Mouse (Mus musculus) limb, embryonic 12.5 days (tissue): ENCODE results near the gene Eftud2. TPM values are rescaled to one million over a fixed set of nuclear protein-coding genes. Genes with fewer than 3 reads are reported as not detected.
A peak's percentile ranks its signal among the peaks of the same experiment; 100 is the strongest.

ENCODE experiments used
- ATAC-seq: fragments of 200-750 bp; cut with Nextera tagmentation; 2 replicates; pipeline ENCODE4 v1.8.0; 2017; ENCODE audit warnings: low read depth, moderate TSS enrichment; ENCODE audit not compliant: insufficient number of reproducible peaks, insufficient read depth, low FRiP score, low TSS enrichment
- H3K27ac ChIP-seq: fragments of 300-500 bp; sonication (generic); 2 replicates; pipeline ENCODE4 v1.5.1; 2016; ENCODE audit warnings: mild to moderate bottlenecking, moderate library complexity
- H3K27me3 ChIP-seq: fragments of 300-500 bp; sonication (generic); 2 replicates; pipeline ENCODE4 v1.6.1; 2016; ENCODE audit warnings: mild to moderate bottlenecking, moderate library complexity
- H3K36me3 ChIP-seq: fragments of 300-500 bp; sonication (generic); 2 replicates; pipeline ENCODE4 v1.6.1; 2016; ENCODE audit warnings: mild to moderate bottlenecking, moderate library complexity
- H3K4me1 ChIP-seq: fragments of 300-500 bp; sonication (generic); replicated peaks from 2 replicates; pipeline ENCODE4 v1.6.1; 2016
- H3K4me2 ChIP-seq: fragments of 300-500 bp; sonication (generic); 2 replicates; pipeline ENCODE4 v1.6.1; 2016; ENCODE audit warnings: mild to moderate bottlenecking, moderate library complexity
- H3K4me3 ChIP-seq: fragments of 300-500 bp; sonication (generic); replicated peaks from 2 replicates; pipeline ENCODE4 v1.5.1; 2016; ENCODE audit warnings: mild to moderate bottlenecking
- H3K9ac ChIP-seq: fragments of 300-500 bp; sonication (generic); replicated peaks from 2 replicates; pipeline ENCODE4 v1.6.1; 2016; ENCODE audit warnings: mild to moderate bottlenecking, moderate library complexity
- H3K9me3 ChIP-seq: fragments of 300-500 bp; sonication (generic); 2 replicates; pipeline ENCODE4 v1.6.1; 2016; ENCODE audit warnings: mild to moderate bottlenecking, moderate library complexity
- WGBS: fragments of 180-500 bp; shearing (Covaris S2); methylation state at CpG from one replicate; pipeline ENCODE4 v1.1.7; 2016; 5-methylcytosine and 5-hydroxymethylcytosine counted together
- polyA plus RNA-seq: library from polyadenylated mRNA; unstranded; fragments of >200 nt; fragmentation: Nextera tagmentation; extraction: Ambion mirVana; gene quantifications from 2 replicates; pipeline ENCODE4 v1.2.1, GENCODE M21; 2016

Eftud2 gene
- polyA plus RNA-seq, 1 experiment from 2014 or later = 269 TPM

DNA sequence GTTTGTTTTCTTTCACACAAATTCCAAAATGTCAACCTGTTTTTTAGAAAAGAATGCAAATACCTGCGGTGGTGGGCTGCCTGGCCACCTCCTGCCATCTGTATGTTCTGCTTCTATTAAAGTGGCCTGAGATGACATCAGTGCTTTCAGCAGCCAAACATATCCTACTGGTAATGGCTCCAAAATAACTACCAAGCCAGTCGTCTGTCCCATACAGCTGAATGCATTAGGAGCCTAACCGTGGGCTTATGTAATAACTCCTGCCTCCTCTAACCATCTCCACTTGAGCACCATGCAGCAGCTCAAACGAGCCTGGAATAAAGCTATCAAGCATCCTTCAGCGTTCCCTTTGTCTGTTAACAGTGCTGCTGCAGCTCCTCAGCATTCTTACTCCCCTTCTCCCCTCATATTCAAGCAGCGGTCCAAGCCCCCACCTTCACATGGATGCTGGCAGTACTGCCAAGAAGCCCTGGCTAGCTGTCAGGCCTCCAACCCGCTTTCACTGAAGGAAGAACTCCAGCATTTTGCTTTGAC, 5.9 kb downstream of the Eftud2 start:
- no peaks in the 10 kb centered on the region for H3K27me3 ChIP-seq
- peaks cover 71% of the 10 kb centered on the region for H3K36me3 ChIP-seq

DNA sequence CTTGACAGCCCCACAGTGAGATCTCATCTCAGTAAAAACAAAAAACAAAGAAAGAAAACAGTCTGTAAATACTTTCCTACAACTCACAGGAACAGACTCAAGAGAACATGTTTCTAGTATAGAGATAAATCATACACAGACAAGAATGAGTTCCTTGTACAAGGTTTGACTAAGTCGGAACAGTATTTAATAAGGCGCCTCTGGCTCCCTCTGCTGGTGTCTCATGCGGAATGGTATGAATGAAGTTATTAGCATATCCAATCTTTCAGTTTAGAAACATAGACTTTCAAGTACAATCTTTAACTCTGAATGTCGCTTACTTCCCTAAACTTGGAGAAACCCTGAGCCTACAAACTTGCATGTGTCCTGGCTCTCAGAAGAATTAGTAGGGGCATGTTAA, 16.5 kb downstream of the Eftud2 start:
- ATAC-seq = no peak
- WGBS = 53% methylated on average over 4 of the region's 4 CpGs
- no peaks in the 10 kb centered on the region for H3K27me3 ChIP-seq

More for the DNA sequence above, 5.9 kb downstream of the Eftud2 start:
- Histone ChIP-seq H3K4me1 (peaks cover 10% of the 10 kb centered on the region), H3K4me3 (no peak overlapping the region), H3K9me3 (no peaks in the 10 kb centered on the region), H3K27ac (no peak overlapping the region), H3K9ac (no peak overlapping the region), H3K4me2 (no peak overlapping the region)
- no peak for ATAC-seq
- WGBS = 89% methylated on average over 7 of the region's 7 CpGs

DNA sequence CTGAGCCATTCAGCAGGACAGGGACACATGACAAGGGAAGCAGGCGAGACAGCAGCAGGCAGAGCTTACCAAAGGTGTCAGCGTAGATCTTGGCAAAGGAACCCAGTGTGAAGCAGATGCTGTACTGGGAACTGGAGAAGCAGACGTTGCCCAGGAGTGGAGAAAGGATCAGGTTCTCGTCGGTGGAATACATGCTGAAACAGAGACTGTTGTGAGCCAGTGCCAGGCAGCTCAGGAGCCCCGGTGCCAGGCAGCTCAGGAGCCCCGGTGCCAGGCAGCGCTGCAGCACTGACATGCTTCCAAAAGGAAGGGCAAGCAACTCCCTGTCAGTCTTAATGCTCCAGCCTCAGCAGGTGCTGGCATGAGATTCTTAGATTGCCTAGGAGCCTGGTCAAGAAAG, 20.9 kb downstream of the Eftud2 start:
- Histone ChIP-seq H3K9ac (no peak overlapping the region), H3K4me2 (no peak overlapping the region), H3K27me3 (no peaks in the 10 kb centered on the region), H3K4me3 (no peak overlapping the region), H3K4me1 (peaks cover 21% of the 10 kb centered on the region), H3K9me3 (no peaks in the 10 kb centered on the region), H3K36me3 (peaks cover 85% of the 10 kb centered on the region), H3K27ac (no peak overlapping the region)
- ATAC-seq = no peak
- 92% methylated on average over 8 of the region's 8 CpGs for WGBS

More for the DNA sequence above, 16.5 kb downstream of the Eftud2 start:
- Histone ChIP-seq H3K4me3 (no peak overlapping the region), H3K4me2 (no peak overlapping the region), H3K9ac (no peak overlapping the region), H3K9me3 (no peaks in the 10 kb centered on the region), H3K27ac (no peak overlapping the region), H3K4me1 (no peaks in the 10 kb centered on the region), H3K36me3 (peaks cover 95% of the 10 kb centered on the region)

DNA sequence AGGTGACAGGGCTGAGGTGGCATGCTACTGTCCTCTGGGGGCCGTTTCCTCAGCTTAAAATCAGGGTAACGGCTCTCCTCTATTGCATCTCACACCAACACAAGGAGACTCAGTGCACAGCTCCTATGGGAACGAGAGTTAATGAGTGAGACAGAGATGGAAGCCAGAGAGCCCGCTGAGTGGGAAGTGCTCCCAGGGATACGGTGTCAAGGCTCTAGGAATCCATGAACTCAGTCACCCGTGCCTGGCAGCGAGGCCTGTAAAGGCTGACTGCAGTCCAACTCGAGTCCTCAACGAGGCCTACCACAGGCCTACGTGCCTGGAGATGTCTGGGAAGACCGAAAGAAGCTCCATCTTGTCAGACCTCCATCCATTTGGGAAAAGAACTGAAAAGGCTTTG, 21.8 kb downstream of the Eftud2 start:
- H3K36me3 ChIP-seq = peaks cover 90% of the 10 kb centered on the region
- no peaks in the 10 kb centered on the region for H3K9me3 ChIP-seq
- no peak overlapping the region for H3K4me3 ChIP-seq
- ATAC-seq = no peak
- H3K4me1 ChIP-seq = peaks cover 21% of the 10 kb centered on the region
- no peaks in the 10 kb centered on the region for H3K27me3 ChIP-seq
- H3K4me2 ChIP-seq = no peak overlapping the region
- no peak overlapping the region for H3K27ac ChIP-seq
- WGBS = 89% methylated on average over 11 of the region's 11 CpGs
- no peak overlapping the region for H3K9ac ChIP-seq

DNA sequence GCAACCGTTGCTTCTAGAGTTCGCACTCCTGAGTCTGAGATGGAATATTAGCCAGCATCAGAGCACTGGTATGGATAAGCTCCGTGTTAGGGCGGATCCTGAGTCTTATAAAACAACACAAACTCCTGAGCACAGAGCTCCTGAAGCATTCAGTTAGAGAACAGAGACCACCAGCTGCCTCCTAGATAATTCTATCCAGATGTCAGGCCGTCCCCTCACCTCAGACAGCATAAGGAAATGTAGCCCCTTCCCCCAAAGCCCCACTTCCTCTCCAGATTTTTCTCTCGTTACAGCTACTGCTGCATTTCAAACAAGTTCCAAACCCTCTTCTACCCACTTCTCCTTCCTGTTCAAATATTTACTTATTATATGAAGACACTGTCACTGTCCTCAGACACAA, 24.8 kb downstream of the Eftud2 start:
- peaks cover 90% of the 10 kb centered on the region for H3K36me3 ChIP-seq
- H3K4me3 ChIP-seq = no peak overlapping the region
- WGBS = 26% methylated on average over 6 of the region's 6 CpGs
- H3K27ac ChIP-seq = peak overlapping the region; percentile 66
- H3K4me2 ChIP-seq = no peak overlapping the region
- H3K9ac ChIP-seq = no peak overlapping the region
- no peaks in the 10 kb centered on the region for H3K9me3 ChIP-seq
- no peaks in the 10 kb centered on the region for H3K27me3 ChIP-seq
- H3K4me1 ChIP-seq = peaks cover 21% of the 10 kb centered on the region
- 0 out of 2 replicates have a peak, but pooled peaks have one; percentile 37 for ATAC-seq

DNA sequence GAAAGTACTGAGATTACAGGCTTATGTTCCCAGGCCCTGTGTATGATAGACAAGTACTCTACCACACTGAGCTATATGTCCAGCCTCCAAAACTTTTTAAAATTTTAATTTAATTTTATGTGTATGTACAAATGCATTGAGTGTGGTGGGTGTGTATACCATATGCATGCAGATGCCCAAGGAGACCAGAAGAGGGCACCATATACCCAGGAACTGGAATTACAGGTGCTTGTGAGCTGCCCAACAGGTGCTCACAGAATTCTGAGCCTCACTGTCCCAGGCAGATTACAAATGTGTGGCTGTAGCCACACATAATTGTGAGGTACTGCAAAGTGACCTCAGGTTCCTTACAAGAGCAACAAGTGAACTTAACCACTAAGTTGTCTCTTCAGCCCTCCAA, 27.0 kb downstream of the Eftud2 start:
- Histone ChIP-seq H3K36me3 (peaks cover 90% of the 10 kb centered on the region), H3K4me2 (no peak overlapping the region), H3K27me3 (no peaks in the 10 kb centered on the region), H3K9me3 (no peaks in the 10 kb centered on the region), H3K4me1 (peaks cover 21% of the 10 kb centered on the region), H3K9ac (no peak overlapping the region), H3K4me3 (no peak overlapping the region), H3K27ac (no peak overlapping the region)
- no peak for ATAC-seq

DNA sequence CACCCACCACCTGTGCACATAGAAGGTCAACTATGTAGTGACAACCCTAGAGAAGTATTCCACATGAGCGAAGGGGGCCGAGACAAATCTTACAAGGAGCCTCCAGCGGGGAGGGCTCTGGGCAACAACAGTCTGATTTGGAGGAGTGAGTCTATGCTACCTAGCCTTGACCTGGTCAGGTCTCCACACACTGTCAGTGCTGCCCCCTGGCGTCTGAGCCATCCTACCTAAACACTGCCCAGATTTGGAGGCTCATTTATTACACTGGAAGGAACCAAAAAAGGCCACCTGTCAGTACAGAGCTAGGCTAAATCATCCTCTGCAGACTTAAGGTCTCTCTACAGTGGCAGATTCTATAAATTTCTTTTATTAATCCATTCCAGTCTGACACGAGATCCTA, 28.9 kb downstream of the Eftud2 start:
- Histone ChIP-seq H3K27ac (no peak overlapping the region), H3K9me3 (no peaks in the 10 kb centered on the region), H3K4me3 (no peak overlapping the region), H3K4me2 (no peak overlapping the region), H3K9ac (no peak overlapping the region), H3K4me1 (peaks cover 16% of the 10 kb centered on the region), H3K27me3 (no peaks in the 10 kb centered on the region), H3K36me3 (peaks cover 91% of the 10 kb centered on the region)
- 0 out of 2 replicates have a peak, but pooled peaks have one; percentile 67 for ATAC-seq
- 68% methylated on average over 5 of the region's 5 CpGs for WGBS

DNA sequence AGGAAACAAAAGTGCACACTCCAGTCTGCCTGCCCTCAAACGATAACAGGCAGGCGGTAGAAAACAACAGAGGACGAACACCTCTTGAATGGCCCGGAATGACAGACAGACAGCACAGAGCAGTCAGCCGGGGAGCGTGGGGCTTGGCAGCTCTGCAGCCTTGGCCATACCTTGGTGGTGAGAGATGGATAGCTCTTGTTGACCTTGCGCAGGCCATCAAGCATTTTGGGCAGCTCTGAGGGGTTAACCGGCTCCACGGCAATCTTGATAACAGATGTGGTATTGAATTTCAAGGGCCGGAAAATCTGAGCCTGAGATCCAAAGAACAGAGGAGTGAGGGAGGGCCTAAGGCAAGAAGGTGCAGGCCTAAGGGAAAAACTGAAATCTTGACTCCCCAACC, 34.9 kb downstream of the Eftud2 start:
- 72% methylated on average over 10 of the region's 10 CpGs for WGBS
- Histone ChIP-seq H3K9me3 (no peaks in the 10 kb centered on the region), H3K4me3 (no peak overlapping the region), H3K36me3 (peaks cover 100% of the 10 kb centered on the region), H3K4me1 (no peaks in the 10 kb centered on the region), H3K4me2 (no peak overlapping the region), H3K27ac (no peak overlapping the region), H3K27me3 (no peaks in the 10 kb centered on the region), H3K9ac (no peak overlapping the region)
- ATAC-seq = no peak

DNA sequence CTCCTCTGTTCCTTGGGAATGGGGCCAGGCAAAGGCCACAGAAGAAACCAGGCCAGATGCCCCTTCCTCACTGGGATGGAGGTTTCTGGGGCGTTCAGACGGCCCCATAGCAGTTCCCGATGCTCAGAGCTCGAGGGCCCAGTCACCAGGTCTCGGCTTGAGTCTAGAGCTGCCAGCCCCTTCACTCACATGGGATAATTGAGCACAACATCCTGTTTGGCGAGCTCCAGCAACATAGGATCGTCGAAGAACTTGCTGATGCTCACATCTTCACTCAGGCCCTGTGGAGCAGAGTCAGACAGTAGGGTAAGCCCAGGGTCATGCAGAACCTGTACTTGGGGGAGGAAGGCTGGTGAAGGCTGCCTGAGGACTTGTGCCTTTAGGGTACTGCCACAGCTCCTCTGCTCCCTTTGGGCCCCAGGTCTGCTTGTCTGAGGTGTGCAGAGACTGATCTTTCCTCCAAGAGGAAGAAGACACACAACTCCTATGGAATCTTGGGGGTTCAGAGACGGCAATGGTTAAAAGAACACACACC, 42.1 kb downstream of the Eftud2 start:
- WGBS = 88% methylated on average over 9 of the region's 9 CpGs
- H3K27ac ChIP-seq = no peak overlapping the region
- no peaks in the 10 kb centered on the region for H3K27me3 ChIP-seq
- H3K4me1 ChIP-seq = no peaks in the 10 kb centered on the region
- no peak overlapping the region for H3K9ac ChIP-seq
- H3K9me3 ChIP-seq = no peaks in the 10 kb centered on the region
- no peak overlapping the region for H3K4me3 ChIP-seq
- ATAC-seq = no peak
- H3K36me3 ChIP-seq = peaks cover 75% of the 10 kb centered on the region
- no peak overlapping the region for H3K4me2 ChIP-seq

DNA sequence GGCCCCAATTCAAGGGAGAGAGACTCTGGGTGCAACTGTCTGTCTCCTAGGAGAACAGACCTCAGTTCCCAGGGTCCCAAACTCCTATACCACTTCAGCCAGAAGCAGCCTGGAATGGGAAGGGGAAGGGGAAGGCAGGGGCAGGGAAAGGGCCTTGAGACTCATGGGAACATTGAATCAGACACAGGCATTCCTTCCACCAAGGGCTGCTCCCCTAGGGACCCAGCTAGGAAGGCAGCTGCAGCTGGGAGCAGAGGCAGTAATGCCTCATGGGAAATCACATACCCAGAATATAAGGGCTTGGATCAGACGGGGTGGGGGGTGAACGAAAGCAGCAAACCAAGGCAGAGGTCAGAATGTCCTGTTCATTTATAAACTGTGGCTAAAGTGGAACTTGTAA, 42.7 kb downstream of the Eftud2 start:
- no peak overlapping the region for H3K9ac ChIP-seq
- ATAC-seq = no peak
- H3K4me2 ChIP-seq = no peak overlapping the region
- 0 out of 2 replicates have a peak, but pooled peaks cover under 1% of the 10 kb centered on the region for H3K4me1 ChIP-seq
- no peaks in the 10 kb centered on the region for H3K9me3 ChIP-seq
- no peaks in the 10 kb centered on the region for H3K27me3 ChIP-seq
- 89% methylated on average over 2 of the region's 2 CpGs for WGBS
- no peak overlapping the region for H3K27ac ChIP-seq
- peaks cover 70% of the 10 kb centered on the region for H3K36me3 ChIP-seq
- no peak overlapping the region for H3K4me3 ChIP-seq

DNA sequence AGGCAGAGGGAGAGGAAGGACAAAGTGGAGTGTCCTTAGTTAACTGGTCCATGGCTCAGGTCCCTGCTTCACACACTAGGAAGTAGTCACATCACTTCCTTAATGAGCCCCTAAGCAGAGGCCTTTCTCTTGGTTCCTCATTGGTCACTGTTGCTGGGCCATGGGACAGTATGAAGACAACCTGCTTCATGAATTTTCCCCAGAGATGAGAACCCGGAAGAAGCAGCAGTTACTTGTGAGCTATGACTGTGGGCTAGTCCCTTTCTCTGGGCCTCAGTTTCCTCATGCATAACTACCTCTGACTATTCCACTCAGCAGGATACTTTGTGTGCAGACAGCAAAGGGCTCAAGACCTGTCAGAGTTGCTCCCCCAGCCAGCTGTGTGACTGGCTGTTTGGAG, 43.4 kb downstream of the Eftud2 start:
- Histone ChIP-seq H3K36me3 (peaks cover 62% of the 10 kb centered on the region), H3K27ac (no peak overlapping the region)
- 86% methylated on average over 1 of the region's 1 CpGs for WGBS

DNA sequence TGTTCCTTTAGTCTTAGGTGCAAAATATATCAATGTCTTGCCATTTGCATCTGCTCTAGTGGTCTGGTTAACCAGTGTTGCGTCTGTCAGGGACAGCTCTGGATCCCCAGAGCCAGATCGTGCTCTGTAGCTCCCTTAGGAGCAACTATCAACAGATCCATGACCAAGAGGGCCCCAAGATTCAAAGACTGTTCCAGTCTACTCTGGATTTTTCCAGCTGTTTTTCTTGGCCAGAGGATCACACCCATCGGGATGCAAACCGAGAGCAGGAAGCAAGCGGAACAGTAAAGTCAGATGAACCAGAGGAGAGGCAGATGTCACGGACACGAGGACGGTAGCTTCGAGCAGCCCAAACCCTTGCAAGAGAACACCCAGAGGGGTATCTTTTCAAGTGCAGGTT, 44.6 kb downstream of the Eftud2 start:
- Histone ChIP-seq H3K36me3 (peaks cover 50% of the 10 kb centered on the region), H3K4me1 (0 out of 2 replicates have a peak, but pooled peaks cover 4% of the 10 kb centered on the region), H3K4me2 (no peak overlapping the region), H3K9ac (no peak overlapping the region), H3K9me3 (no peaks in the 10 kb centered on the region), H3K4me3 (no peak overlapping the region), H3K27me3 (no peaks in the 10 kb centered on the region), H3K27ac (no peak overlapping the region)
- ATAC-seq = no peak
- WGBS = 89% methylated on average over 9 of the region's 9 CpGs

More for the DNA sequence above, 43.4 kb downstream of the Eftud2 start:
- Histone ChIP-seq H3K4me3 (no peak overlapping the region), H3K4me1 (0 out of 2 replicates have a peak, but pooled peaks cover 4% of the 10 kb centered on the region), H3K9me3 (no peaks in the 10 kb centered on the region), H3K4me2 (no peak overlapping the region), H3K9ac (no peak overlapping the region), H3K27me3 (no peaks in the 10 kb centered on the region)
- no peak for ATAC-seq
